Mouse (Mus musculus) cortical plate, adult 2 months (tissue): ENCODE data around the gene Tnrc18. TPM values are rescaled to one million over a fixed set of nuclear protein-coding genes. Genes with fewer than 3 reads are reported as not detected.

ENCODE experiments used
- H3K27ac ChIP-seq: fragments of 200-500 bp; 2 replicates; pipeline ENCODE4 v1.5.1; 2012; ENCODE audit warnings: low read length, control low read depth, inconsistent platforms; ENCODE audit not compliant: insufficient read depth
- H3K4me1 ChIP-seq: fragments of 200-500 bp; 2 replicates; pipeline ENCODE4 v1.6.1; 2011; ENCODE audit warnings: low read length; ENCODE audit not compliant: control insufficient read depth, insufficient read depth
- H3K4me3 ChIP-seq: fragments of 200-500 bp; 2 replicates; pipeline ENCODE4 v1.5.1; 2011; ENCODE audit warnings: mild to moderate bottlenecking, low read length, control low read depth; ENCODE audit not compliant: insufficient read depth
- CTCF ChIP-seq: fragments of 200-500 bp; IDR thresholded peaks from 2 replicates; pipeline ENCODE4 v1.5.1; 2011; ENCODE audit warnings: mild to moderate bottlenecking, control low read depth, low read length; ENCODE audit not compliant: insufficient read depth; ENCODE audit errors: extremely low read depth
- POLR2A ChIP-seq: fragments of 200-500 bp; IDR thresholded peaks from 2 replicates; pipeline ENCODE4 v1.6.1; 2011; ENCODE audit warnings: mild to moderate bottlenecking, low read length, control low read depth; ENCODE audit not compliant: insufficient read depth; ENCODE audit errors: extremely low read depth
- polyA plus RNA-seq: library from polyadenylated mRNA; depleted of rRNA; stranded (reverse); fragments of >200 nt; gene quantifications from 2 replicates; pipeline ENCODE4 v1.2.3, GENCODE M21; 2012

Tnrc18 gene
- polyA plus RNA-seq, 1 experiment: 31.7 TPM

GRCm38 (mm10) chr5:142783142-142783540, 34.3 kb downstream of the Tnrc18 start:
- Histone ChIP-seq H3K4me1 (peaks cover 7% of the 10 kb centered on the region), H3K27ac (no peak overlapping the region), H3K4me3 (no peak overlapping the region)
- TF ChIP-seq POLR2A (no peak), CTCF (no peak)

- Histone ChIP-seq H3K4me3 (no peak overlapping the region), H3K4me1 (peaks cover 7% of the 10 kb centered on the region), H3K27ac (no peak overlapping the region)
- TF ChIP-seq CTCF (no peak), POLR2A (no peak)
Measured at GRCm38 (mm10) chr5:142782459-142783141, 34.9 kb downstream of the Tnrc18 start.

- TF ChIP-seq CTCF (no peak), POLR2A (no peak)
- H3K4me1 ChIP-seq: peaks cover 7% of the 10 kb centered on the region
- no peak overlapping the region for H3K27ac ChIP-seq
Measured at GRCm38 (mm10) chr5:142780579-142780978, 36.9 kb downstream of the Tnrc18 start.

GRCm38 (mm10) chr5:142778871-142779270, 38.6 kb downstream of the Tnrc18 start:
- TF ChIP-seq CTCF (no peak), POLR2A (no peak)
- Histone ChIP-seq H3K4me1 (peaks cover 7% of the 10 kb centered on the region), H3K27ac (no peak overlapping the region), H3K4me3 (no peak overlapping the region)

More at GRCm38 (mm10) chr5:142780579-142780978, 36.9 kb downstream of the Tnrc18 start:
- no peak overlapping the region for H3K4me3 ChIP-seq

GRCm38 (mm10) chr5:142778135-142778534, 39.3 kb downstream of the Tnrc18 start:
- TF ChIP-seq POLR2A: no peak
- no peak for TF ChIP-seq CTCF
- no peak overlapping the region for H3K27ac ChIP-seq
- peaks cover 7% of the 10 kb centered on the region for H3K4me1 ChIP-seq
- no peak overlapping the region for H3K4me3 ChIP-seq

- Histone ChIP-seq H3K4me1 (peaks cover 4% of the 10 kb centered on the region), H3K4me3 (no peak overlapping the region), H3K27ac (no peak overlapping the region)
- no peak for TF ChIP-seq CTCF
- no peak for TF ChIP-seq POLR2A
Measured at GRCm38 (mm10) chr5:142776080-142776479, 41.4 kb downstream of the Tnrc18 start.

- H3K27ac ChIP-seq: no peak overlapping the region
- TF ChIP-seq CTCF (no peak), POLR2A (no peak)
- no peak overlapping the region for H3K4me3 ChIP-seq
- peaks cover 2% of the 10 kb centered on the region; the same call in 1 of the 2 replicates for H3K4me1 ChIP-seq
Measured at GRCm38 (mm10) chr5:142774771-142775170, 42.7 kb downstream of the Tnrc18 start.

- no peak overlapping the region for H3K4me3 ChIP-seq
- H3K4me1 ChIP-seq: peaks cover 3% of the 10 kb centered on the region; the same call in 1 of the 2 replicates
- H3K27ac ChIP-seq: no peak overlapping the region
- TF ChIP-seq POLR2A (no peak), CTCF (no peak)
Measured at GRCm38 (mm10) chr5:142771964-142772363, 45.5 kb downstream of the Tnrc18 start.

- no peak overlapping the region for H3K27ac ChIP-seq
- TF ChIP-seq POLR2A (no peak), CTCF (no peak)
- H3K4me1 ChIP-seq: peaks cover 3% of the 10 kb centered on the region; the same call in 1 of the 2 replicates
- H3K4me3 ChIP-seq: no peak overlapping the region
Measured at GRCm38 (mm10) chr5:142771034-142771433, 46.4 kb downstream of the Tnrc18 start.

GRCm38 (mm10) chr5:142769641-142770040, 47.8 kb downstream of the Tnrc18 start:
- Histone ChIP-seq H3K4me3 (no peak overlapping the region), H3K4me1 (peaks cover 3% of the 10 kb centered on the region; the same call in 1 of the 2 replicates), H3K27ac (no peak overlapping the region)
- TF ChIP-seq CTCF: no peak
- TF ChIP-seq POLR2A: no peak
